Mouse (Mus musculus) liver, adult 2 months (tissue): ENCODE measurements around the gene Taok1.

Experiments
- CTCF ChIP-seq: fragments of 200-500 bp; IDR thresholded peaks from 2 replicates; pipeline ENCODE4 v1.5.1; 2011; ENCODE audit warnings: low read depth, low read length, control low read depth
- POLR2A ChIP-seq: fragments of 200-500 bp; IDR thresholded peaks from 2 replicates; pipeline ENCODE4 v1.6.1; 2011; ENCODE audit warnings: low read length, control low read depth; ENCODE audit not compliant: insufficient read depth; ENCODE audit errors: extremely low read depth

- TF ChIP-seq CTCF (no peak), POLR2A (no peak)
Measured at GRCm38 (mm10) chr11:77504377-77504776, 103.2 kb downstream of the Taok1 start.
